Mouse (Mus musculus): ENCODE data around the gene Cdkl5.

DNA sequence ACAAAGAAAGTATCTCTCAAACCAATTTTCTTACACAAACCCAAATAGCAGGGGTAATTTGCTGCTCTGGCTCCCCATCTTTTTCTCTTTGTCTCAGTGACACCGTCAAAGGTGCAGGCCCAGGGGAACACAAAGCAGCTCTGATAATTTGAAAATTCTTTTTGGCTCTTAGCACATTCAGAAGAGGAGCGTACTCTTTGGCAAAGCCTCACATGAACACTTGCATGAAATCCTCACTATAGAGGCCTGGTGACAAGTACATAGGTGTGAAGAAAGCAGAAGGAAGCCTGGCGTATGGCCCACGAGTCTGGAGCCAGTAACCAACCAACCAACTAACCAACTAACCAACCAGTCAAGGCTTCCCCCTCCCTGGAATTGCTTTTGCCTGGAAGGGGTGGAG, 199.6 kb downstream of the Cdkl5 start:
- no peak for TF ChIP-seq ZNF384 (IDR thresholded peaks at IDR 0.05; ENCODE audit: low read depth, low read length)
- no peak for TF ChIP-seq HCFC1 (IDR thresholded peaks at IDR 0.05; ENCODE audit: borderline replicate concordance, insufficient read depth, low read length)
- TF ChIP-seq ZC3H11A (IDR thresholded peaks at IDR 0.05; ENCODE audit: borderline replicate concordance, low read depth, low read length) = no peak
